Mouse (Mus musculus): Measurements from ENCODE around the gene Mrpl53.
A peak's percentile ranks its signal among the peaks of the same experiment; 100 is the strongest.

Mrpl53 gene

DNA sequence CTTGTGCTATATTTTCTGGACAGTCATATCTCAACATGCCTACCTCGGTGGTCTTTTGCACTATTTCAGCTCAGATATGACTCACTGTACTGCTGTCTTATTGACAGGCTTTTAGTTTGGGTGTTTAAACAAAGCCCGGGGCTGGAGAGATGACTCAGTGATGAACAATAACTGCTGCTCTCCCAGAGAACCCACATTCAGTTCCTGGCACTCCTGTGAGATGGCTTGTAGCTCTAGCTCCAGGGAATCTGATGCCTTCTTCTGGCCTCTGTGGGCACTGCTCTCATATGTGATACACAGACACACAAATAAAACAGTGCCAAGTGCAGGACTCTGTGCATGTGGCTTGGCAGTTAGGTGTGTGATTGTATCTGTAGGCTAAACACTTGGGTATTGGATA is 36.4 kb downstream of the Mrpl53 start:
- DNase-seq (ENCODE audit: low read depth, low spot score): no peak

DNA sequence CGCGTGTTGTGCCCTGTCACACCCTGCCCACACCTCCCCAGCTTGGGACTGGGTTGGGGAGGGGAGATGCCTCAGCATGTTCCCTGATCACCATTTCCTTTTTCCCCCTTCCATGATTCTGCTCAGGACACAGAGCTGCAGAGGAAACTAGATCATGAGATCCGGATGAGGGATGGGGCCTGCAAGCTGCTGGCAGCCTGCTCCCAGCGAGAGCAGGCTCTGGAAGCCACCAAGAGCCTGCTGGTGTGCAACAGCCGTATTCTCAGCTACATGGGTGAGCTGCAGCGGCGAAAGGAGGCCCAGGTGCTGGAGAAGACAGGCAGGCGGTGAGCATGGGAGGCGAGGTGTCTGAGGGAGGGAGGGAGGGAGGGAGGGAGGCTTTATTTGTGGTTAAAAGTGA is 37.0 kb downstream of the Mrpl53 start:
- no peak for DNase-seq (ENCODE audit: low read depth, low spot score)

DNA sequence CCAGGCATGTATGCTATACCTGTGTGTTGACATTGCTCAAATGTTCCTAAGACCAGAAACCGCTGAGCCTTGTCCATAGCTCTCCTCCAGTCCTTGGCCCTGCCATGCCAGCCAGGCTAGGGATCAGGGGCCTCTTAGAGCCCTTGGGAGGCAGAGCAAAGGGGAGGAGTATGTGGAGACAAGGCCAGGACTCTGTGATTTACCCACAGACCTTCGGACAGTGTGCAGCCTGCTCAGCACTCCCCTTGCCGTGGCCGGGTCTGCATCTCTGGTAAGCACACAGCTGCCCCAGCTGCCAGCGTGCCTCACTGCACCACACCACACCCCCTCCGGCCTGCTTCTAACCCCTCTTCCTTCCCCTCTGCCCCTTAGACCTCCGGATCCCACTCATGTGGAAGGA is 38.4 kb downstream of the Mrpl53 start:
- DNase-seq (ENCODE audit: low read depth, low spot score): no peak

DNA sequence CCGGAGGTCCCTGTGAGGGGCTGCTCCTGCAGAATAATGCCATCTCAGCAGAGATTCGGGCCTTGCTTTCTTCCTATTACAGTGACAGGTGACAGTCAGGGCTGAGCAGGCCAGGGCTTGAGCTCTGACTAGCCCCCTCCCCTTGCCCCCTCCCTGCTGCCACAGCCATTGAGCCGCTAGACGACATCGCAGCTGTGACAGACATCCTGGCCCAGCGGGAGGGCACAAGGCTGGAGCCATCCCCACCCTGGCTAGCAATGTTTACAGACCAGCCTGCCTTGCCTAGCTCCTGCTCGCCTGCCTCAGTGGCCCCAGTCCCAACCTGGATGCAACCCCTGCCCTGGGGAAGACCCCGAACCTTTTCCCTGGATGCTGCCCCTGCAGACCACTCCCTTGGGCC is 42.9 kb downstream of the Mrpl53 start:
- DNase-seq (ENCODE audit: low read depth, low spot score): no peak

DNA sequence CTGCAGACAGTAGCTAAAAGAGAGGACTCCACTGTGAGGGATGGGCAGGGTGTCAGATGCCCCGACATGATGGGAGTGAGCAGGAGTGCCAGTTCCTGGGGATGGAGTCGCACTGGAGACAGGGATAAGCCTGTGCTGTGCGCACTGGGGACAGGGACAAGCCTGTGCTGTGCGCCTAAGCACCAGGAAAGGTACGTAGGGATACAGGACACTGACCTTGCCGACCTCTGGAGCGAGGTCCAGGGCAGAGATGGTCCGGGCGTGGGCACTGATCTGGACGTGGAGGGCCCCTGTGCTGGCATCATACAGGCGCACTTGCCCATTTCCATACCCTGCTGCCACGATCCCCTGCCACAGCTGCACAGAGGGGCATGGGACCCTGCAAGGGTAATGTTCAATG is 44.2 kb downstream of the Mrpl53 start:
- DNase-seq (ENCODE audit: low read depth, low spot score): no peak

DNA sequence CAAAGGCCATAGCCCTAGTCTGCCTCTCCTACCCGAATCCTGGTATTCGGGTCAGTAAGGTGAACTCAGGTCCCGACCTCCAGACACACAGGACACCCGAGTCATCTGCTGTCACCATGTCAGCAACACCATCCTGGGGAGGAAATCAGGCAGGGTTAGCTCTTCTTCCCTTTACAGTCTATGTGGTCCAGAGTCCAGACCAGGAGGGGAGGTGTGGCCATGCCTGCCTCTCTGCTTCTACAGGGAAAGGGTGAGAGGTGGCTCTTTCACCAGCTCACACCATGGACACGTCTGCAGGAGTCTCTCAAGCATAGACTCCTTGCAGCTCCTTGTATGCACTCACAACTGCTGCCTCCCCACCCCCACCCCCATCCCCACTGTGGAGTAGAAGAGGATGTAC is 44.6 kb downstream of the Mrpl53 start:
- DNase-seq (ENCODE audit: low read depth, low spot score): no peak

- DNase-seq (ENCODE audit: low read depth, low spot score): peak; percentile 3
Measured at GRCm38 (mm10) chr6:83155552-83156238, 46.9 kb downstream of the Mrpl53 start.

DNA sequence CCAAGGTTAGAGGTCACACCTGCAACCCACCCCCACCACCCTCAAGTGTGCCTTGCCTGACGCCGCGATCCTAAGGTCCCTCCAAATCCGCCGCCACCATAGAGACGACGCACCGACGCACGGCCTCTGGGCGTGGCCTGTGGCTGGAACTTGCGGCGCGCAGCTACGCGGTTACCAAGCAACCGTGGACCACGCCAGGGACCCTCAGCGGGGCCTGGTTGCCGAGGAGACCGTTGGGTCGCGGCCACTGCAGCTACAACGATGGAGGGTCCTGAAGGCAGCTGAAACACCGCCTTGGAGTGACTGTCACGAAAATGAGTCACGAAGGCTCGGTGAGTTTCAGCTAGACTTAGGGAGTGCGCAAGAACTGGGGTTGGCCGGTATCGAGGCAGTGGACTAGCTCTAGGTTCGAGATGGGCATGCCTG is 47.4 kb downstream of the Mrpl53 start, which contains the start of the genes Wdr54 and 1700003E16Rik:
Wdr54 (minus strand) TSS at position 139 of the 426 bp plus-strand sequence.
1700003E16Rik (plus strand) TSS at position 146 of the 426 bp plus-strand sequence.
- DNase-seq (ENCODE audit: low read depth, low spot score): peak; percentile 73

DNA sequence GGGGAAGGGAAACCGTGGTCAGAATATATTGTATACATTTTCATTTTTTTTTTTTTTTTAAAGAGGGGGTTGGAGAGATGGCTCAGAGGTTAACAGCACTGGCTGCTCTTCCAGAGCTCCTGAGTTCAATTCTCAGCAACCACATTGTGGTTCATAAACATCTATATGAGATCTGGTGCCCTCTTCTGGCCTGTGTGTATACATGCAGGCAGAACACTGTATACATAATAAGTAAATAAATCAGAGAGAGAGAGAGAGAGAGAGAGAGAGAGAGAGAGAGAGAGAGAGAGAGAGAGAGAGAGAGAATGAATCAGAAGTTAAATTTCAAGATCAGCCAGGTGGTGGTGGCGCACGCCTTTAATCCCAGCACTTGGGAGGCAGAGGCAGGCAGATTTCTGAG is 50.6 kb downstream of the Mrpl53 start:
- DNase-seq (ENCODE audit: low read depth, low spot score): peak; percentile 48
